Mouse (Mus musculus) forebrain, postnatal 0 days (tissue): ENCODE results near the gene Usp34. TPM values are rescaled to one million over a fixed set of nuclear protein-coding genes. Genes with fewer than 3 reads are reported as not detected.
"Not testable (repeated sequence)": the region's sequence is repeated elsewhere in the genome, so short reads cannot be mapped to it uniquely, and the experiment has no call there.

ENCODE experiments used
- ATAC-seq: fragments of 200-750 bp; cut with Nextera tagmentation; 2 replicates; pipeline ENCODE4 v1.8.0; 2017; ENCODE audit warnings: mild to moderate bottlenecking, moderate library complexity
- DNase-seq: peaks from one replicate; pipeline ENCODE4 v3.0.0-alpha.2; 2015
- H3K27ac ChIP-seq: fragments of 300-500 bp; sonication (generic); 2 replicates; pipeline ENCODE4 v1.5.1; 2014; ENCODE audit warnings: low read depth, mild to moderate bottlenecking, antibody characterized with exemption, low read length, moderate library complexity, mixed read lengths
- H3K27me3 ChIP-seq: fragments of 300-500 bp; sonication (generic); 2 replicates; pipeline ENCODE4 v1.6.1; 2014; ENCODE audit warnings: mild to moderate bottlenecking, low read length, mixed read lengths; ENCODE audit not compliant: insufficient read depth
- H3K36me3 ChIP-seq: fragments of 300-500 bp; sonication (generic); 2 replicates; pipeline ENCODE4 v1.6.1; 2014; ENCODE audit warnings: mild to moderate bottlenecking, moderate library complexity; ENCODE audit not compliant: insufficient read depth
- H3K4me1 ChIP-seq: fragments of 300-500 bp; sonication (generic); 2 replicates; pipeline ENCODE4 v1.6.1; 2014; ENCODE audit warnings: antibody characterized with exemption; ENCODE audit not compliant: insufficient read depth
- H3K4me2 ChIP-seq: fragments of 300-500 bp; sonication (generic); 2 replicates; pipeline ENCODE4 v1.6.1; 2014; ENCODE audit warnings: low read depth, mild to moderate bottlenecking, moderate library complexity
- H3K4me3 ChIP-seq: fragments of 300-500 bp; sonication (generic); 2 replicates; pipeline ENCODE4 v1.5.1; 2014; ENCODE audit warnings: low read depth, low read length, mixed read lengths
- H3K9ac ChIP-seq: fragments of 300-500 bp; sonication (generic); 2 replicates; pipeline ENCODE4 v1.6.1; 2014; ENCODE audit warnings: mild to moderate bottlenecking
- H3K9me3 ChIP-seq: fragments of 300-500 bp; sonication (generic); 2 replicates; pipeline ENCODE4 v1.6.1; 2016; ENCODE audit warnings: low read length
- CTCF ChIP-seq: sonication (generic); IDR thresholded peaks from 2 replicates; pipeline ENCODE4 v1.5.1; 2016; ENCODE audit warnings: antibody characterized with exemption, control low read depth, low read depth
- WGBS: fragments of 180-500 bp; shearing (Covaris S2); extraction: QIAGEN DNeasy Blood & Tissue Kit; methylation state at CpG from one replicate; pipeline ENCODE4 v1.1.7; 2014; 5-methylcytosine and 5-hydroxymethylcytosine counted together
- polyA plus RNA-seq: library from polyadenylated mRNA; unstranded; fragments of >200 nt; fragmentation: Nextera tagmentation; extraction: Ambion mirVana; gene quantifications from 2 replicates; pipeline ENCODE4 v1.2.1, GENCODE M21; 2015
- total RNA-seq: library from RNA; depleted of rRNA; stranded (reverse); fragments of >200 nt; gene quantifications from 2 replicates; pipeline ENCODE4 v1.2.3, GENCODE M21; 2014

The Usp34 gene
- total and polyA plus RNA-seq, 2 experiments from 2014 or later: 24.5 to 126 TPM

GRCm38 (mm10) chr11:23497335-23497717 is 190.6 kb downstream of the Usp34 start:
- H3K36me3 ChIP-seq: peaks cover 27% of the 10 kb centered on the region
- peaks cover 12% of the 10 kb centered on the region; the same call in 1 of the 2 replicates for H3K4me1 ChIP-seq
- H3K4me2 ChIP-seq: peak overlapping the region; percentile 82
- no peak for TF ChIP-seq CTCF
- no peaks in the 10 kb centered on the region for H3K9me3 ChIP-seq
- DNase-seq (peak; percentile 89), ATAC-seq (peak; percentile 85)
- 1% methylated on average over 21 of the region's 22 CpGs for WGBS
- H3K9ac ChIP-seq: peak overlapping the region; percentile 97
- H3K4me3 ChIP-seq: peak overlapping the region; percentile 92
- H3K27ac ChIP-seq: peak overlapping the region; percentile 97
- H3K27me3 ChIP-seq: no peaks in the 10 kb centered on the region

GRCm38 (mm10) chr11:23497718-23498509 is 191.2 kb downstream of the Usp34 start, which contains the start of gene Ahsa2:
Gene Ahsa2 (minus strand): TSS chr11:23498030.
- DNase-seq: peak; percentile 93
- H3K4me2 ChIP-seq: peak within 1 kb of the TSS; percentile 82
- H3K36me3 ChIP-seq: peaks cover 21% of the 10 kb centered on the region
- H3K4me1 ChIP-seq: peaks cover 12% of the 10 kb centered on the region; the same call in 1 of the 2 replicates
- ATAC-seq: peak; percentile 89
- H3K9me3 ChIP-seq: no peaks in the 10 kb centered on the region
- H3K27ac ChIP-seq: peak within 1 kb of the TSS; percentile 97
- H3K4me3 ChIP-seq: peak within 1 kb of the TSS; percentile 92
- WGBS: under 1% methylated on average over 59 of the region's 66 CpGs
- H3K27me3 ChIP-seq: no peaks in the 10 kb centered on the region
- peak within 1 kb of the TSS; percentile 97 for H3K9ac ChIP-seq
- no peak for TF ChIP-seq CTCF

- peaks cover 16% of the 10 kb centered on the region; the same call in 1 of the 2 replicates for H3K36me3 ChIP-seq
- TF ChIP-seq CTCF: no peak
- H3K9ac ChIP-seq: peak overlapping the region; percentile 97
- peak overlapping the region; percentile 92 for H3K4me3 ChIP-seq
- peak overlapping the region; percentile 97 for H3K27ac ChIP-seq
- H3K4me1 ChIP-seq: peaks cover 12% of the 10 kb centered on the region; the same call in 1 of the 2 replicates
- 38% methylated on average over 5 of the region's 5 CpGs for WGBS
- no peak for DNase-seq
- no peaks in the 10 kb centered on the region for H3K9me3 ChIP-seq
- peak overlapping the region; percentile 82 for H3K4me2 ChIP-seq
- ATAC-seq: no peak
- no peaks in the 10 kb centered on the region for H3K27me3 ChIP-seq
These were observed 191.9 kb downstream of the Usp34 start for GRCm38 (mm10) chr11:23498609-23499008.

GRCm38 (mm10) chr11:23504801-23505200 is 198.1 kb downstream of the Usp34 start:
- H3K36me3 ChIP-seq, H3K9ac ChIP-seq, H3K27ac ChIP-seq, H3K4me1 ChIP-seq, H3K4me2 ChIP-seq, H3K27me3 ChIP-seq, DNase-seq, H3K9me3 ChIP-seq, H3K4me3 ChIP-seq, ATAC-seq: not testable (repeated sequence)
- 80% methylated on average over 5 of the region's 5 CpGs for WGBS

GRCm38 (mm10) chr11:23514785-23515184 is 208.1 kb downstream of the Usp34 start:
- H3K4me3 ChIP-seq, H3K4me1 ChIP-seq, H3K4me2 ChIP-seq, H3K27ac ChIP-seq, H3K9ac ChIP-seq, H3K27me3 ChIP-seq, DNase-seq, ATAC-seq, H3K9me3 ChIP-seq, H3K36me3 ChIP-seq: not testable (repeated sequence)
- 73% methylated on average over 4 of the region's 4 CpGs for WGBS

- Histone ChIP-seq H3K9me3 (no peaks in the 10 kb centered on the region), H3K27ac (no peak overlapping the region), H3K9ac (no peak overlapping the region), H3K4me2 (no peak overlapping the region), H3K4me3 (no peak overlapping the region), H3K36me3 (no peaks in the 10 kb centered on the region), H3K27me3 (no peaks in the 10 kb centered on the region), H3K4me1 (no peaks in the 10 kb centered on the region)
- DNase-seq (no peak), ATAC-seq (no peak)
- WGBS: 77% methylated on average over 2 of the region's 2 CpGs
- TF ChIP-seq CTCF: no peak
These were observed 208.6 kb downstream of the Usp34 start for GRCm38 (mm10) chr11:23515315-23515714.

- Histone ChIP-seq H3K4me2 (no peak overlapping the region), H3K4me3 (no peak overlapping the region), H3K9ac (no peak overlapping the region), H3K4me1 (no peaks in the 10 kb centered on the region), H3K27ac (no peak overlapping the region), H3K27me3 (no peaks in the 10 kb centered on the region), H3K36me3 (no peaks in the 10 kb centered on the region), H3K9me3 (no peaks in the 10 kb centered on the region)
- DNase-seq (no peak), ATAC-seq (no peak)
- WGBS: 53% methylated on average over 3 of the region's 3 CpGs
- TF ChIP-seq CTCF: no peak
These were observed 212.3 kb downstream of the Usp34 start for GRCm38 (mm10) chr11:23518981-23519380.
